Mouse (Mus musculus) bone marrow macrophage, adult 2 months (primary cell): Measurements from ENCODE around the gene Gm20388.

Experiments
- CTCF ChIP-seq: IDR thresholded peaks from 2 replicates; pipeline ENCODE4 v1.5.1; 2012; ENCODE audit warnings: low read depth, mild to moderate bottlenecking, low read length, moderate library complexity
- POLR2A ChIP-seq: IDR thresholded peaks from 2 replicates; pipeline ENCODE4 v1.6.1; 2012; ENCODE audit warnings: mild to moderate bottlenecking, low read depth, low read length, borderline replicate concordance

DNA sequence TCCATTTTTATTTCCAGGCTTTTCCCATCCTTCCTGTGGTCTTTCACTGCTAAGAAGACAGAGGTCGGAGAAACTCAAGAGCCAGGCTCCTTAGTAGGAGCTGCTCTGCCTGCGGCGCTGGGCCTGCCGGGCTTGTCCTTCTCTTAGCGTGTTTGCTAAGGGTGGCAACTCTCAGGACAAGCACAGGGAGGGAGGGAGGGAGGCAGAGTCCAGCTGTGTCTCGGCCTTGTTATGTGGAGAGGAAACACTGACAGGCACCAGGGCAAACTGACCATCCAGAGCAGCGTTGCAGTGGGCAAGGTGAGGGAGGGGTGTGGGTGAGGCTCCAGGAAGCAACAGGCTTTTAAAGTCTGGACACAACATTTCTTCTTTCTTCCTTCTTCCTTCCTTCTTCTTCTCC, 178.9 kb downstream of the Gm20388 start:
- no peak for TF ChIP-seq POLR2A
- TF ChIP-seq CTCF = no peak
